Mouse (Mus musculus) CH12.LX (cell line): ENCODE results near the gene Irf4. TPM values are rescaled to one million over a fixed set of nuclear protein-coding genes. Genes with fewer than 3 reads are reported as not detected.
A peak's percentile ranks its signal among the peaks of the same experiment; 100 is the strongest.

Experiments
- DNase-seq: peaks from one replicate; pipeline ENCODE4 v3.0.0-alpha.2; 2013; ENCODE audit errors: extremely low read depth
- H3K27ac ChIP-seq: 2 replicates; pipeline ENCODE4 v1.5.1; 2012; ENCODE audit warnings: low read depth, mild to moderate bottlenecking, control low read depth, moderate library complexity; ENCODE audit not compliant: insufficient read depth
- H3K27me3 ChIP-seq: replicated peaks from 2 replicates; pipeline ENCODE3; 2012; ENCODE audit warnings: inconsistent platforms
- H3K36me3 ChIP-seq, 2 experiments: replicated peaks in 1 of 2; 2 replicates each; pipeline versions ENCODE3 to v1.6.1; 2012; ENCODE audit warnings: inconsistent platforms in 1 of 2, low read length in 1 of 2, mild to moderate bottlenecking in 1 of 2, mixed read lengths in 1 of 2, moderate library complexity in 1 of 2; ENCODE audit not compliant: control insufficient read depth in 1 of 2, insufficient read depth in 1 of 2
- H3K4me1 ChIP-seq, 2 experiments: 2 replicates each; pipeline ENCODE4 v1.6.1; 2012; ENCODE audit warnings: inconsistent platforms in 1 of 2, moderate library complexity in 1 of 2; ENCODE audit not compliant: insufficient read depth in 2 of 2, control insufficient read depth in 1 of 2
- H3K4me2 ChIP-seq: 2 replicates; pipeline ENCODE4 v1.6.1; 2012; ENCODE audit warnings: low read depth, mild to moderate bottlenecking, control low read depth; ENCODE audit not compliant: poor library complexity, insufficient read depth, severe bottlenecking
- H3K4me3 ChIP-seq, 3 experiments: fragments of 150-350 bp in 1 of 3; sonication (generic) in 1 of 3; replicated peaks in 1 of 3; 2 replicates each; pipeline versions ENCODE3 to v1.5.1; 2011 to 2012; ENCODE audit warnings: low read depth in 2 of 3, low read length in 2 of 3, mild to moderate bottlenecking in 2 of 3, moderate library complexity in 2 of 3, control low read depth in 1 of 3, improper control_type of control experiment in 1 of 3, inconsistent platforms in 1 of 3, mixed read lengths in 1 of 3; ENCODE audit not compliant: poor library complexity in 1 of 3
- H3K79me2 ChIP-seq: replicated peaks from 2 replicates; pipeline ENCODE4 v1.6.1; 2012; ENCODE audit warnings: mild to moderate bottlenecking, moderate library complexity; ENCODE audit not compliant: control insufficient read depth, poor library complexity, insufficient read depth, severe bottlenecking; ENCODE audit errors: extremely low read depth
- H3K9ac ChIP-seq: 2 replicates; pipeline ENCODE4 v1.6.1; 2012; ENCODE audit warnings: low read depth, mild to moderate bottlenecking, control low read depth, moderate library complexity; ENCODE audit not compliant: insufficient read depth
- H3K9me3 ChIP-seq: replicated peaks from 2 replicates; pipeline ENCODE3; 2012; ENCODE audit warnings: low read length, inconsistent platforms, mixed read lengths
- BHLHE40 ChIP-seq: IDR thresholded peaks from 2 replicates; pipeline ENCODE4 v1.6.1; 2011; ENCODE audit warnings: mild to moderate bottlenecking, low read depth, low read length, improper control_type of control experiment
- ETS1 ChIP-seq: conservative IDR thresholded peaks from 2 replicates; pipeline ENCODE4 v1.6.1; 2012; ENCODE audit warnings: low read depth, mild to moderate bottlenecking, inconsistent platforms, low read length, improper control_type of control experiment, moderate library complexity
- POLR2AphosphoS2 ChIP-seq: IDR thresholded peaks from 2 replicates; pipeline ENCODE4 v1.6.1; 2011; ENCODE audit warnings: low read depth, low read length, improper control_type of control experiment
- SIN3A ChIP-seq: IDR thresholded peaks from 2 replicates; pipeline ENCODE4 v1.6.1; 2012; ENCODE audit warnings: low read length, improper control_type of control experiment, inconsistent platforms
- ZKSCAN1 ChIP-seq: IDR thresholded peaks from 2 replicates; pipeline ENCODE4 v1.6.1; 2012; ENCODE audit warnings: low read depth, inconsistent platforms, low read length, improper control_type of control experiment, borderline replicate concordance
- dilution Hi-C: fragments of 300-500 bp; cut with MboI; formaldehyde crosslinking; loops from 2 replicates; pipeline ENCODE4 v1.14.3; 2020; ENCODE audit warnings: low sequenced_read_pairs; ENCODE audit not compliant: extremely low pct_unique_long_range_greater_than_20kb, extremely low pct_ligation_motif_present
- in situ Hi-C: fragments of 300-500 bp; cut with MboI; formaldehyde crosslinking; loops from 3 replicates; pipeline ENCODE4 v1.14.3; 2019; ENCODE audit warnings: low sequenced_read_pairs, low pct_ligation_motif_present, low pct_unique_long_range_greater_than_20kb, mixed read lengths
- polyA plus RNA-seq: library from polyadenylated mRNA; unstranded; fragments of >175 nt; gene quantifications from 2 replicates; pipeline ENCODE4 v1.2.1, GENCODE M21; 2012; ENCODE audit warnings: low read depth; ENCODE audit not compliant: insufficient read length
- total RNA-seq, 2 experiments: library from RNA; depleted of rRNA; stranded (reverse); fragments of 300-350 nt in 1 of 2; fragments of >200 nt in 1 of 2; gene quantifications; 2 replicates each; pipeline ENCODE4 v1.2.3; 2012 to 2014

Irf4 gene
- total and polyA plus RNA-seq, 3 experiments: 81.7 to 142 (median 115) TPM

DNA sequence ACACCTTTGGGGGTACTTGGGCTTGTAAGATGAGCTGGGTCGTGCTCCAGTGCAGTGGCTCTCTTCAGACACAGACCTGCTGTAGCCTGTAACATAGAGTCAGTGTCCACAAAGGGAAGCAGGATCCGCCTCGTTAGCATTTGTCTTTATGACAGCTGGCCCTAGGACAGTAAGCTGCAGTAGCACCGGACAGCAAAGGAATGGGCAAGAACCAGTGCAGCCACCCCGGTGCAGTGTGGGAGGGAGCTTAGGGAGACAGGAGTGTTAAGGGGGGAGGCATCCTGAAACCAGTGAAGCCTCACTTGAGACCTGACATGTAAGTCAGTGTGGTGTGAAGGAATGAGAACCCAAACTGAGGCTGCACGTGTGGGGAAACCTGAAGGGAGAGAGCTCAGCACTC is 36.7 kb upstream of the Irf4 start:
- Histone ChIP-seq H3K9ac (no peak overlapping the region), H3K27me3 (no peaks in the 10 kb centered on the region), H3K36me3 (peaks cover 32 to 44% of the 10 kb centered on the region in 2 experiments)
- dilution Hi-C loops: no loop called here
- TF ChIP-seq SIN3A: no peak
- TF ChIP-seq, all 38 proteins: peak for 0
- Histone ChIP-seq H3K27ac (no peak overlapping the region), H3K79me2 (no peaks in the 10 kb centered on the region), H3K9me3 (no peaks in the 10 kb centered on the region), H3K4me3 (peak overlapping the region in 1 of 3 experiments; percentile 20), H3K4me2 (no peak overlapping the region), H3K4me1 (peaks cover 37 to 73% of the 10 kb centered on the region in 2 experiments)
- no peak for DNase-seq
- in situ Hi-C loops: loop anchor here (10.0 kb wide), 1 partner anchor 107 kb away; no protein-coding TSS in a partner anchor

DNA sequence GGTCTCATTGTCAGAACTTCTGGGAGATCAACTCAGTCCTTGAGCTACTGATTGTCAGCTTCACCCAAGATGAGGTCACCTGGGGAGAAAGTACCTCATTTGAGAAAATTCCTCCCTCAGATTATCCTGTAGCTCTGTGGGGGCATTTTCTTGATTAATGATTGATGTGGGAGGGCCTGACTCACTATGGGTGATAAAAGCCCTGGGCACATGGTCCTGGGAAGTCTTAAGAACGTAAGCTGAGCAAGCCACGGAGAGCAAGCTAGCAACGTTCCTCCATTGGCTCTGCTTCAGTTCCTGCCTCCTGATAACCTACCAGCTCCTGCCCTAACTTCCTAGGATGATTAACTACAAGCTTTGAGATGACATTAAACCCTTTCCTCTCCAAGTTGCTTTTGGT is 35.4 kb upstream of the Irf4 start:
- no peak overlapping the region for H3K4me3 ChIP-seq
- in situ Hi-C loops: loop anchor here (10.0 kb wide), 1 partner anchor 109 kb away; no protein-coding TSS in a partner anchor
- TF ChIP-seq POLR2AphosphoS2: 0 out of 2 replicates have a peak, but pooled peaks have one; percentile 25
- TF ChIP-seq ZKSCAN1: no peak
- DNase-seq: no peak
- H3K79me2 ChIP-seq: no peaks in the 10 kb centered on the region
- no peaks in the 10 kb centered on the region for H3K27me3 ChIP-seq
- H3K9ac ChIP-seq: no peak overlapping the region
- H3K4me2 ChIP-seq: no peak overlapping the region
- H3K9me3 ChIP-seq: no peaks in the 10 kb centered on the region
- H3K27ac ChIP-seq: peak overlapping the region; percentile 89; the same call in 1 of the 2 replicates
- H3K4me1 ChIP-seq: peaks cover 43 to 85% of the 10 kb centered on the region in 2 experiments
- dilution Hi-C loops: no loop called here
- H3K36me3 ChIP-seq: peaks cover 22 to 34% of the 10 kb centered on the region in 2 experiments

DNA sequence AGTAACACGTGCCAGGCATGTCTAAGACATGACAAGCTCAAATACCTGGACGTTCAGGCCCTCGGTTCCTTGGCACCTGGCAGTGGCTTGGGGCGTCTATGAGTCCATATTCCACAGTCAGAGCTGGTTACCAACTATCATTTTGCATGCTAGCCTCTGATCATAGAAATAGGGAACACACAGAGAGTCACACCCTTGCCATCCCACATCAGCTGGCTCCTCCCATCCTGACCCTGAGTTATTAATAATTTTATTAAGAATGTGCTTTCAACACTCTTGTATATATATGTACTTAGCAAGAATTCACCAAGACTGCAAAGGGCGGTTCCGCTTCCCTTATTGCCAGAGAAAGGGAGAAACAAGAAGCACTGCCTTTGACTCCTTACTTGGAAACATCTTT is 34.5 kb upstream of the Irf4 start:
- Histone ChIP-seq H3K36me3 (peaks cover 12 to 25% of the 10 kb centered on the region in 2 experiments), H3K79me2 (no peaks in the 10 kb centered on the region), H3K4me3 (no peak overlapping the region), H3K27ac (peak overlapping the region; percentile 89), H3K4me2 (peak overlapping the region; percentile 59; the same call in 1 of the 2 replicates), H3K4me1 (peaks cover 46 to 92% of the 10 kb centered on the region in 2 experiments), H3K27me3 (no peaks in the 10 kb centered on the region), H3K9me3 (no peaks in the 10 kb centered on the region), H3K9ac (peak overlapping the region; percentile 21; the same call in 1 of the 2 replicates)
- in situ Hi-C loops: loop anchor here (10.0 kb wide), 1 partner anchor 110 kb away; no protein-coding TSS in a partner anchor
- dilution Hi-C loops: no loop called here
- TF ChIP-seq BHLHE40 (0 out of 2 replicates have a peak, but pooled peaks have one; percentile 6), ETS1 (no peak)
- no peak for DNase-seq
